Mouse (Mus musculus): ENCODE data around the gene D11Wsu47e. TPM values are rescaled to one million over a fixed set of nuclear protein-coding genes. Genes with fewer than 3 reads are reported as not detected.

D11Wsu47e gene
- polyA plus RNA-seq, 1 experiment from 2014 or later, result 20.6 TPM

GRCm38 (mm10) chr11:113667704-113668103 is 16.5 kb upstream of the D11Wsu47e start:
- no peak for ATAC-seq
- Histone ChIP-seq H3K9ac (no peak overlapping the region), H3K9me3 (replicated peaks) (no peaks in the 10 kb centered on the region), H3K4me2 (no peak overlapping the region), H3K27ac (no peak overlapping the region), H3K27me3 (no peaks in the 10 kb centered on the region), H3K36me3 (ENCODE audit: poor library complexity, severe bottlenecking) (peaks cover 69% of the 10 kb centered on the region), H3K4me3 (no peak overlapping the region), H3K4me1 (peaks cover 15% of the 10 kb centered on the region)
- 90% methylated on average over 4 of the region's 4 CpGs for WGBS

DNA sequence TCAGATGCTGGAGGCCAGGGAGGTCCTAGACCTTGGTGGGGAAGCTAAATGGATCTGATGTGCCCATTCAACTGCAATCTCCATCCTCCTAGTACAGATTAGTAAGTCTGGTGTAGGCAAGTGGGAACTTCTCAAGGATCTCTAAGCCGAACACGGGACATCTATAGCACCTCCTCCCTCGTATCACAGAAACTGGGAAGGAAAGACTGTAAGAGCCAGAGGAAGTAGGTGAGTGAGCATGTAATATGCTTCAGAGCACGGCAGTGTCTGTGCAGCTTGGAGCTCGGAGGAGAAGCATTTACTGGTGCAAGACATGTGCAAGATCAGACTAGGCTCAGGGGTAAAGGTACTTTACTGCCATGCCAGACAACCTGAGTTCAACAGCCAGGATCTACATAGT is 15.4 kb upstream of the D11Wsu47e start:
- Histone ChIP-seq H3K9me3 (replicated peaks) (no peaks in the 10 kb centered on the region), H3K4me3 (no peak overlapping the region), H3K27ac (no peak overlapping the region), H3K36me3 (ENCODE audit: poor library complexity, severe bottlenecking) (peaks cover 70% of the 10 kb centered on the region), H3K9ac (no peak overlapping the region), H3K4me1 (peaks cover 15% of the 10 kb centered on the region), H3K27me3 (no peaks in the 10 kb centered on the region), H3K4me2 (no peak overlapping the region)
- WGBS, result 90% methylated on average over 5 of the region's 5 CpGs
- ATAC-seq, result no peak

DNA sequence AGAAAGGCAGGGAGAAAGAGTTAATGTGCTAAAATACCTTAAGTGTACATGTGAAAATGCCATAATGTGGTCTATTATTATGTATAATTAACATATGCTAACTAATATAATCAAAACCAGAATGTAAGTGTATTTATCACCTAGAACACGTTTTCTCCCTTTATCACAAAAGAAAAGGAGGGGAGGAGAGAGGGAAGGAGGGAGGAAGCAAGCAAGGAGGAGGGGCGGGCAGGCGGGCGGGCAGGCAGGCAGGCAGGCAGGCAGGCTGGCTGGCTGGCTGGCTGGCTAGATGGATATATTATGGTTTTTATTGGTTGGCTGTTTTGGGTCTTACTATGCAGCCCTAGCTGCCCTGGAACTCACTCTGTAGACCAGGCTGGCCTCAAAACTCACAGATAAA is 14.5 kb upstream of the D11Wsu47e start:
- Histone ChIP-seq H3K4me3 (no peak overlapping the region), H3K27ac (no peak overlapping the region), H3K4me2 (no peak overlapping the region), H3K9ac (no peak overlapping the region), H3K4me1 (peaks cover 15% of the 10 kb centered on the region), H3K27me3 (no peaks in the 10 kb centered on the region), H3K36me3 (ENCODE audit: poor library complexity, severe bottlenecking) (peaks cover 70% of the 10 kb centered on the region), H3K9me3 (replicated peaks) (no peaks in the 10 kb centered on the region)
- no peak for ATAC-seq
- 80% methylated on average over 4 of the region's 4 CpGs for WGBS

DNA sequence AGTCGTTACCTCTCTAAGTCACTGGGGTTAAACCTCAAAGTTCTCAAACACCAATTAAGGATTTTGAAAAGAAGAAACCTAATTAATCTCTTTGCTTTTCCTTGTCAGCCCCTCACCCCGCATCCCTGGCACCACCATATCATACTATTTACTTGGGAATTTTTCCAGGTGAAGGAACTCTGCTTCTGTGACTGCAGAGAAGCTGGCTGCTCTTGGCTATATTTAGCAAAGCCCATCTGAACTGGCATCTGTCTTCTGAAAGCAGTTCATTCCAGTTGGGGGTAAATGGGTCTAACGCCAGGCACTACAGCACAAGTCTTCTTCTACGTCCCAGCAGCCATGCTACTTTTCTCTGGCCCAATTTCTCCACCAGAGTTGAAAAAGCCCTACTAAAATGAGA is 10.6 kb upstream of the D11Wsu47e start:
- 0 out of 2 replicates have a peak overlapping the region, but pooled peaks have one; percentile 3 for H3K27ac ChIP-seq

DNA sequence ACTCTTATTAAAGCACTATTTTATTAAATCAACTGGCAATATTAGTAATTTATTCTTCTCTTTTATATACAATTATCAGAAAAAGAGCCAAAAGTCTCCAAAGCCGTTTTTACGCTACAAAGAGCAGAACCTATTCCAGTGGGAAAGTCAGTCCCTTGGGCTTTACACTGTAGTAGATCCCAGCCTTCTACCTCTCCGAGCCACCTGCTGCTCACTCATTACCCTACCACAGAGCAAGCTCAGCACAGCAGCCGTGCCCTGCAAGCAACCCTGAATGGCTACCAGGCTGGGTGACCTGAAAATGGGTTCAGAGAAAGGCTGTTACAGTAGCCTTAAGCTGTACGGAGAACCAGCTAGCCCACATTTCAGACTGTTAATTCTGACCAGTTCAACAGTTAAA is 9.6 kb upstream of the D11Wsu47e start:
- H3K27me3 ChIP-seq, result no peaks in the 10 kb centered on the region
- no peaks in the 10 kb centered on the region for H3K9me3 ChIP-seq (replicated peaks)
- H3K9ac ChIP-seq, result no peak overlapping the region
- 88% methylated on average over 5 of the region's 5 CpGs for WGBS
- no peak overlapping the region for H3K4me3 ChIP-seq
- H3K36me3 ChIP-seq (ENCODE audit: poor library complexity, severe bottlenecking), result peaks cover 69% of the 10 kb centered on the region
- no peak for ATAC-seq
- no peak overlapping the region for H3K27ac ChIP-seq
- 0 out of 2 replicates have a peak, but pooled peaks cover 7% of the 10 kb centered on the region for H3K4me1 ChIP-seq
- no peak overlapping the region for H3K4me2 ChIP-seq

More for the DNA sequence above, 10.6 kb upstream of the D11Wsu47e start:
- 0 out of 2 replicates have a peak, but pooled peaks cover 7% of the 10 kb centered on the region for H3K4me1 ChIP-seq
- H3K4me2 ChIP-seq, result no peak overlapping the region
- no peaks in the 10 kb centered on the region for H3K9me3 ChIP-seq (replicated peaks)
- no peak overlapping the region for H3K4me3 ChIP-seq
- peaks cover 77% of the 10 kb centered on the region for H3K36me3 ChIP-seq (ENCODE audit: poor library complexity, severe bottlenecking)
- ATAC-seq, result no peak
- 89% methylated on average over 4 of the region's 4 CpGs for WGBS
- H3K9ac ChIP-seq, result no peak overlapping the region
- H3K27me3 ChIP-seq, result no peaks in the 10 kb centered on the region

DNA sequence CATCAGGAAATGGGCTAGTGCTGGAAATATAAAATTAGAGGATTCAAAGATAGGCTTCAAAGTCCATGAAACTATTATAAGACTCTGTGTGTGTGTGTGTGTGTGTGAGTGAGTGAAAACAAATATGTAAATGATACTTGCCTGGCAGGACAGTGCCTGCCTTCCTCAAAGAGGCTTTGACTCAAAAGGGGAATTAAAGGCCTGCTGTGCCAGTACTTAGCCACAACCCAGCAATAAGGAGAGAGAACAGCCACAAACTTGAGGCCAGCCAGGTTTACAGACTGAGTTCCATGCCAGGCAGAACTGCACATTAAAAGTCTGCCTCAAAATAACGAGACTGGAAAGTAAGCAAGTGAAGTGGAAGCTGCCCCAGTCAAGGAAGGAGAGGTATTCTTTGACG is 7.4 kb upstream of the D11Wsu47e start:
- no peak overlapping the region for H3K27ac ChIP-seq
- no peak overlapping the region for H3K9ac ChIP-seq
- WGBS, result 55% methylated on average over 2 of the region's 2 CpGs
- no peaks in the 10 kb centered on the region for H3K27me3 ChIP-seq
- ATAC-seq, result no peak
- no peak overlapping the region for H3K4me3 ChIP-seq
- peaks cover 50% of the 10 kb centered on the region for H3K36me3 ChIP-seq (ENCODE audit: poor library complexity, severe bottlenecking)
- H3K4me2 ChIP-seq, result no peak overlapping the region
- H3K4me1 ChIP-seq, result peaks cover 20% of the 10 kb centered on the region
- H3K9me3 ChIP-seq (replicated peaks), result no peaks in the 10 kb centered on the region

- no peaks in the 10 kb centered on the region for H3K27me3 ChIP-seq
- H3K4me1 ChIP-seq, result peaks cover 25% of the 10 kb centered on the region
- WGBS, result 93% methylated on average over 2 of the region's 2 CpGs
- H3K9me3 ChIP-seq (replicated peaks), result no peaks in the 10 kb centered on the region
- H3K27ac ChIP-seq, result no peak overlapping the region
- no peak overlapping the region for H3K9ac ChIP-seq
- peaks cover 44% of the 10 kb centered on the region for H3K36me3 ChIP-seq (ENCODE audit: poor library complexity, severe bottlenecking)
- ATAC-seq, result no peak
- H3K4me2 ChIP-seq, result no peak overlapping the region
- H3K4me3 ChIP-seq, result no peak overlapping the region
Observed at GRCm38 (mm10) chr11:113677378-113677777, 6.8 kb upstream of the D11Wsu47e start.

DNA sequence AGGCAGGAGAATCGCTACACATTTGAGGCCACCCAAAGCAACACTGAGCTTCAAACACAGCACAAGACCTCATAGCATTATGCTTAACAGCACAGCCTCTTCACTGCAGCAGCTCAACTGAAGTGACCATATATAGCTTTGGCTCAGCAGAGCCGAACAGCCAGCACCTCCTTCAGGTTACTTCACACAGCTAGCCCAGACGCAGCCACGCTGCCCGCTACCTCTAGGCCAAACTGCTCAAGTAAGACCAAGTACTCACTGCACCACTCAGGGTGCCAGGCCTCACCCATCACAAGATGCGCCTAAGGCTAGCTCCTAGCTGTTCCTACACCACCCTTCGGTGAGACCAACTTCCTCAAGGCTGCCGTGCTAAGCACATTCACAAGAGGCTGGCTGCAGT is 5.8 kb upstream of the D11Wsu47e start:
- H3K4me3 ChIP-seq, result no peak overlapping the region
- 89% methylated on average over 8 of the region's 8 CpGs for WGBS
- peaks cover 34% of the 10 kb centered on the region for H3K36me3 ChIP-seq (ENCODE audit: poor library complexity, severe bottlenecking)
- no peak overlapping the region for H3K9ac ChIP-seq
- H3K4me1 ChIP-seq, result peaks cover 33% of the 10 kb centered on the region
- ATAC-seq, result no peak
- H3K4me2 ChIP-seq, result no peak overlapping the region
- H3K27me3 ChIP-seq, result no peaks in the 10 kb centered on the region
- no peak overlapping the region for H3K27ac ChIP-seq
- H3K9me3 ChIP-seq (replicated peaks), result no peaks in the 10 kb centered on the region

- Histone ChIP-seq H3K27me3 (no peaks in the 10 kb centered on the region), H3K4me2 (no peak overlapping the region), H3K9me3 (replicated peaks) (no peaks in the 10 kb centered on the region), H3K36me3 (ENCODE audit: poor library complexity, severe bottlenecking) (peaks cover 12% of the 10 kb centered on the region), H3K27ac (no peak overlapping the region), H3K4me1 (peaks cover 46% of the 10 kb centered on the region), H3K4me3 (no peak overlapping the region), H3K9ac (no peak overlapping the region)
- 89% methylated on average over 2 of the region's 2 CpGs for WGBS
- ATAC-seq, result no peak
Observed at GRCm38 (mm10) chr11:113680954-113681353, 3.3 kb upstream of the D11Wsu47e start.

- peaks cover 3% of the 10 kb centered on the region; the same call in 1 of the 2 replicates for H3K36me3 ChIP-seq (ENCODE audit: poor library complexity, severe bottlenecking)
- no peak overlapping the region; the same call in 1 of the 2 replicates for H3K4me3 ChIP-seq
- H3K4me1 ChIP-seq, result peaks cover 53% of the 10 kb centered on the region
- H3K4me2 ChIP-seq, result peak overlapping the region; percentile 24; the same call in 1 of the 2 replicates
- no peak overlapping the region for H3K27ac ChIP-seq
- H3K9me3 ChIP-seq (replicated peaks), result no peaks in the 10 kb centered on the region
- ATAC-seq, result no peak
- no peak overlapping the region for H3K9ac ChIP-seq
- H3K27me3 ChIP-seq, result no peaks in the 10 kb centered on the region
Observed at GRCm38 (mm10) chr11:113681979-113682378, 2.2 kb upstream of the D11Wsu47e start.

DNA sequence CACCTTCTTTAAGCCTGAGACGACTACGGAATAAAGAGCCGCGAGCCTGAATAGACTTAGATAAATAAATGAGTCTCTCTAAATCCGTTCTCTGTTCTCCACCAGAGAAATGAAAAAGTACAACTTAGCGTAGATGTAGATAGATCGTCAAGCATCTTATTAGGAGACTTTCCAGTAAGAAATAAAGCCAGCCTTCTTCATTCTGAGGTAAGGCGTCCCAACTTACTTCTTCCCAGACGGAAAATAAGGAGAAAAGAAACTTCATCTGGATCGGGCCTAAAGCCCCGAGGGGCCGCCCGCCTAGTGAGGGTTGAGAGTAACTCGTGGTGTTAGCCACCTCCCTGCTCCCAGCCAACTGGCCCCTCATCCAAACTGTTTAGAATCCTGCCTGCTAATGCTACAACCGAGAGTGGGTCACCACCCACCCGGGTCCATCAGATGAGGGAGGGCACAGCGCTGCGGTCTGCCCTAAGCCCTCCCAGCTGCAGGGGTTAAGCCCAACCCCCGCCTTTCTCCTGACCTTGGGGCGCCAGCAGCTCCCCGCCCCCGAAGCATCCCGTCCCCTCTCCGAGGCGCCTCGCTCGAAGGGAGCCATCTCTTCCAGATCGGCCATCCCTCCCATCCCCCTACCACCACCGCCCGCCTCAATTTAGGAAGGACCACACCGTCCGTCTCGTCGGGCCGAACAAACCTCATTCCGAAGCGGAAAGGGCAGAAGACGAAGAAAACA is 1.1 kb upstream of the D11Wsu47e start:
- WGBS, result 2% methylated on average over 37 of the region's 38 CpGs
- peak; percentile 8 for ATAC-seq
- peak overlapping the region; percentile 91 for H3K9ac ChIP-seq
- no peaks in the 10 kb centered on the region for H3K9me3 ChIP-seq (replicated peaks)
- H3K27me3 ChIP-seq, result no peaks in the 10 kb centered on the region
- H3K4me1 ChIP-seq, result peaks cover 51% of the 10 kb centered on the region
- peak overlapping the region; percentile 94 for H3K4me2 ChIP-seq
- H3K36me3 ChIP-seq (ENCODE audit: poor library complexity, severe bottlenecking), result peaks cover 6% of the 10 kb centered on the region
- peak overlapping the region; percentile 93 for H3K4me3 ChIP-seq
- H3K27ac ChIP-seq, result peak overlapping the region; percentile 95

DNA sequence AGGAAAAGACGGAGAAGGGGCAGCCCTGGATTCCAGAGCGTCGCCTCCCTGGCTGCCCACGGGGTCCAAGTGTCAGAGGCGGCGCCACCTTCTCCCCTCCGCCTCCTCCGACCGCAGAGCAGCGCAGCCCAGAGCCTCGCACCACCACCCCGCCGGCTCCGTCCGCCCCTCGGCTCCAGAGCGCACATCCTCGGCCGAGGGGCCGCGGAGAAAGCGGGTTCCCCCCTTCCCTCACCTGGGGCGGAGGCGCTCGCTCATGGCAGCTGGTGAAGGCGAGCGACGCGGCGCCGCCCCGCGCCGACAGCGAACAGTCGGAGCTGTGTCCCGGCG is 620 bp upstream of the D11Wsu47e start:
- Histone ChIP-seq H3K27ac (peak overlapping the region; percentile 95), H3K36me3 (ENCODE audit: poor library complexity, severe bottlenecking) (peaks cover 11% of the 10 kb centered on the region), H3K4me2 (peak overlapping the region; percentile 94), H3K27me3 (no peaks in the 10 kb centered on the region), H3K9ac (peak overlapping the region; percentile 91), H3K4me3 (peak overlapping the region; percentile 93), H3K4me1 (peaks cover 48% of the 10 kb centered on the region), H3K9me3 (replicated peaks) (no peaks in the 10 kb centered on the region)
- 2% methylated on average over 20 of the region's 38 CpGs for WGBS
- no peak; the same call in 1 of the 2 replicates for ATAC-seq

Measured in forebrain, embryonic 13.5 days (tissue).